ENCODE assay signal across 13 mouse cellular contexts in genomic region chr11:117087036-117087799, GRCm38 (mm10). TPM values are rescaled to one million over a fixed set of nuclear protein-coding genes. Genes with fewer than 3 reads are reported as not detected.
DNase-seq lines count a peak whose midpoint lies in the region; ATAC-seq lines count a peak whose summit lies in the region.
"Had no signal": no experiment of that assay in that cellular context is flagged by ENCODE, and none has a peak within 500 bp of the region (broad histone marks: within the 10 kb centered on the region; RNA-seq: fewer than 3 reads in every experiment).

No protein-coding gene starts in this region.

- H3K27me3 ChIP-seq in heart, embryonic 12.5 days (replicated peaks) = no peaks in the 10 kb centered on the region
- H3K27me3 ChIP-seq in hindbrain, embryonic 13.5 days = 0 out of 2 replicates have a peak, but pooled peaks cover 3% of the 10 kb centered on the region
- H3K27me3 ChIP-seq: hindbrain, embryonic 15.5 days had no signal

- no peak for ATAC-seq in heart, embryonic 12.5 days (ENCODE audit: insufficient number of reproducible peaks, low FRiP score)
- 0 out of 2 replicates have a peak, but pooled peaks have one; percentile 16 for ATAC-seq in megakaryocyte-erythroid progenitor cell, adult 5-6 weeks (replicated peaks; ENCODE audit: low FRiP score, low TSS enrichment, poor library complexity, severe bottlenecking)
- ATAC-seq in hindbrain, embryonic 13.5 days (ENCODE audit: low FRiP score) = no peak

- no peaks in the 10 kb centered on the region for H3K9me3 ChIP-seq in heart, embryonic 12.5 days (replicated peaks)
- no peaks in the 10 kb centered on the region for H3K9me3 ChIP-seq in hindbrain, embryonic 13.5 days
- H3K9me3 ChIP-seq: hindbrain, embryonic 15.5 days had no signal

- no peak overlapping the region for H3K4me3 ChIP-seq in heart, embryonic 12.5 days
- H3K4me3 ChIP-seq in hindbrain, embryonic 13.5 days = no peak overlapping the region
- H3K4me3 ChIP-seq: hindbrain, embryonic 15.5 days; myocyte had no signal

- H3K4me1 ChIP-seq in heart, embryonic 12.5 days (replicated peaks) = peaks cover 52% of the 10 kb centered on the region
- peaks cover 20% of the 10 kb centered on the region for H3K4me1 ChIP-seq in hindbrain, embryonic 13.5 days (replicated peaks)

- H3K4me2 ChIP-seq in heart, embryonic 12.5 days = no peak overlapping the region
- H3K4me2 ChIP-seq in hindbrain, embryonic 13.5 days = no peak overlapping the region
- H3K4me2 ChIP-seq: hindbrain, embryonic 15.5 days had no signal

- H3K27ac ChIP-seq in heart, embryonic 12.5 days (ENCODE audit: poor library complexity, severe bottlenecking) = peak overlapping the region; percentile 8; the same call in 1 of the 2 replicates
- H3K27ac ChIP-seq in hindbrain, embryonic 13.5 days = no peak overlapping the region
- H3K27ac ChIP-seq: hindbrain, embryonic 15.5 days had no signal

- 41% methylated on average over 9 of the region's 9 CpGs for WGBS in heart, embryonic 12.5 days
- 87% methylated on average over 9 of the region's 9 CpGs for WGBS in hindbrain, embryonic 13.5 days

- no peak overlapping the region for H3K9ac ChIP-seq in heart, embryonic 12.5 days
- H3K9ac ChIP-seq in hindbrain, embryonic 13.5 days = no peak overlapping the region
- H3K9ac ChIP-seq: hindbrain, embryonic 15.5 days had no signal

- H3K36me3 ChIP-seq in heart, embryonic 12.5 days = no peaks in the 10 kb centered on the region
- H3K36me3 ChIP-seq in hindbrain, embryonic 13.5 days = 0 out of 2 replicates have a peak, but pooled peaks cover 2% of the 10 kb centered on the region
- H3K36me3 ChIP-seq: hindbrain, embryonic 15.5 days had no signal

- peak; percentile 35 to 38 for DNase-seq in lung, adult 18-20 months
- no peak for DNase-seq in lung, postnatal 25 days (ENCODE audit: low spot score)
- DNase-seq in brain, adult 2 months (ENCODE audit: low read depth, low spot score) = peak; percentile 36
- DNase-seq in yolk sac, embryonic 10.5 days (ENCODE audit: low spot score) = no peak
- DNase-seq: embryo, embryonic 11 days; gastrocnemius, postnatal 10 days; kidney, postnatal 36 days; thymus, postnatal 4 days had no signal

RNA-seq across cellular contexts. Expression of gene Sec14l1, which starts 27.8 kb away (rescaled TPM):
- polyA plus RNA-seq in heart, embryonic 12.5 days (2016; fragmentation: Nextera tagmentation; extraction: Ambion mirVana) = 53.4 and 56.6 TPM in 2 replicates
- total RNA-seq in megakaryocyte-erythroid progenitor cell, adult 5-6 weeks (2014; fragmentation: Nextera tagmentation) = 13.5 and 14.4 TPM in 2 replicates
- 6.7 and 10.6 TPM in 2 replicates for total RNA-seq in megakaryocyte-erythroid progenitor cell, adult 5-6 weeks (2017)
- 63.3 and 65.9 TPM in 2 replicates for polyA plus RNA-seq in hindbrain, embryonic 13.5 days (2015; fragmentation: Nextera tagmentation; extraction: Ambion mirVana)

Comparison
In these comparisons a context has a peak if more than half of its experiments do, and no peak if none do; other contexts are left out.
1. DNase-seq: peak in lung, adult 18-20 months (2 of 2) and brain, adult 2 months (single experiment); none in lung, postnatal 25 days (single experiment) and yolk sac, embryonic 10.5 days (single experiment).